Mouse (Mus musculus) frontal cortex, adult (tissue): ENCODE measurements at regions not wholly inside any gene's neighbourhood (a gene's known extent, or its start where the extent isn't known, plus 50 kb on each side); places are given as distances from the start of the nearest gene placed in this dataset.

Source experiments
- ATAC-seq: cut with Nextera tagmentation; 2 replicates; pipeline ENCODE4 v1.9.2; 2017; ENCODE audit warnings: mild to moderate bottlenecking, moderate library complexity, mixed read lengths; ENCODE audit not compliant: low TSS enrichment

- ATAC-seq: no peak
Measured at GRCm38 (mm10) chr7:121339942-121340341, 51.7 kb upstream of the Hs3st2 start.
